Mouse (Mus musculus) right cerebral cortex, postnatal 14 days (tissue): Measurements from ENCODE around the gene Hipk2.

Experiments used
- DNase-seq: peaks from one replicate; pipeline ENCODE4 v3.0.0; 2022

Gene Hipk2

DNA sequence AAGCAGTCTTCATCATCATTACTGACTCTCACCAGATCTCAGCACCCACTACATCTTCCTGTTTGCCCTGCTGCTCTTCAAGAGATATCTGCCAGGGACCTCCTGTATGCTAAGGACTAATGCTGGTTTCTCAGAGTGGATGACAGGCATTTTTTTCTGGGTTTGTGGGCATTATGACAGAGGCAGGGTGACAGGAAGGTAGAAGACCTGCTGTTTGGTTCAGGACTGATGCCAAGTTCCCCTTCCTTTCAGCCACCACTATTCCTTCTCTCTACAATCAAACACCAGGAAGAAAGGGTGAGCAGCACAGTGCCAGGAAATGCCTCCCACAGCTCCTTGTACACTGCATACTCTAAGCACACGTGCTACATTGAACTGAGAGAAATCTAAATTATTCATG lies 90.2 kb downstream of the Hipk2 start:
- no peak for DNase-seq

DNA sequence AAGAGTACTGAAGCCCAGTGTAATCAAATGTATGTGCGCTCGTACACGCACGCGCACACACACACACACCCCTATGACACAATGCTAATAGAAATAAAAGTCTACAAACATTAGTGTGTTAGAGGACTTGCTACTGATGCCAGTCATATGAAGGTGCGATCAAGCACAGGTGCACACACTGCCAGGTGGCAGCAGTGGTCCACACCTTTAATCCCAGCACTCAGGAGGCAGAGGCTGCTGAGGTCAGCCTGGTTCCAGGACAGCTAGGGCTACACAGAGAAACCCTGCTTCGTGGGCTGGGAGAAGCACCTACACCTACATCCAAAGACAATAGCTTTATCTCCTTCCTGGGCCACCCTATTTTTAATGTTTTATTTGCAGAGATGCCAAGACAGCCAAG lies 96.6 kb downstream of the Hipk2 start:
- DNase-seq, result no peak

DNA sequence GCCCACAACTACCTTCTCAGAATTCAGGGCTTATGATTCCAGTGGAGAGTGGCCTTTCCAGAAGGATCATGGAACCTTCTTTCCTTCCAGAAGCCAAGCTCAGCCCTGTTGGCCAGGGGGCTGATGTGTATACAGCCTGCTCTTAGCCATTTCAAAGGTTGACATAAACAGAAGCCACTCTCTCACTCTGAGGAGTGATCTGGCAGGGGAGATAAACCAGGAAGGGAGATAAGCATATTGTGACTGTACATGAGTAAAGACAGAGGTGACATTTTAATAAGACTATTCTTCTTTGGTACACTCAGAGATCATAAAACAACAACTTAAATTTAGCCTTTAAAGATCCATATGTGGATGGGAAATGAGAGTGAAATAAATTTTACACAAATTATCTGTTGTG lies 97.1 kb downstream of the Hipk2 start:
- DNase-seq, result no peak

DNA sequence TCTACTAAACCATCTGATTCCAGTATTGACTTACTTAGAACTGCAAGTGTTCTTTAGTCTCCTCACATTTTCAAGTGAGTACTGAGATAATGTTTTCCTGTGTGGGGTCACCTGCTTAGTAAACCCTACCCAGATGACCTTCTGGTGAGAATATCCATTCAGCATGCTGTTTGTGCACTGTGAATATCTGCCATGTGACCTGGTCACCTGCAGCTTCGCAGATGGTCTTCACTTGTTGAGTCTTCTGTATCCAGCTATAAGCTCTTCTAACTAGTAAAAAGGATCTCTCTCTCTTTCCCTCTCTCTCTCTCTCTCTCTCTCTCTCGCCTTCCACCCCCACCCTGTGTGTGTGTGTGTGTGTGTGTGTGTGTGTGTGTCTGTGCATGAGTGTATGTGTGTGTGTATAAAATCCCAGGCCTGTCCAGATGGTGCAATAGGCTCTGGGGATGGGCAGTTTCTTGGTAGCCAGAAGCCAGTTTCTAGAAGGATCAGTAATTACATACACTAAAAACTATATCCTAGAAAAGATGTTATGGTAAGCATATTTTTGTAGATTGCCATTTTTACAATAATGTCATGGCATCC lies 99.9 kb downstream of the Hipk2 start:
- DNase-seq, result no peak

- no peak for DNase-seq
Measured at GRCm38 (mm10) chr6:38772836-38773518, 103.0 kb downstream of the Hipk2 start.

GRCm38 (mm10) chr6:38771061-38771667 lies 104.8 kb downstream of the Hipk2 start:
- DNase-seq, result no peak

- DNase-seq, result no peak
Measured at GRCm38 (mm10) chr6:38769627-38770026, 106.3 kb downstream of the Hipk2 start.

GRCm38 (mm10) chr6:38762588-38763265 lies 113.2 kb downstream of the Hipk2 start:
- DNase-seq, result no peak

DNA sequence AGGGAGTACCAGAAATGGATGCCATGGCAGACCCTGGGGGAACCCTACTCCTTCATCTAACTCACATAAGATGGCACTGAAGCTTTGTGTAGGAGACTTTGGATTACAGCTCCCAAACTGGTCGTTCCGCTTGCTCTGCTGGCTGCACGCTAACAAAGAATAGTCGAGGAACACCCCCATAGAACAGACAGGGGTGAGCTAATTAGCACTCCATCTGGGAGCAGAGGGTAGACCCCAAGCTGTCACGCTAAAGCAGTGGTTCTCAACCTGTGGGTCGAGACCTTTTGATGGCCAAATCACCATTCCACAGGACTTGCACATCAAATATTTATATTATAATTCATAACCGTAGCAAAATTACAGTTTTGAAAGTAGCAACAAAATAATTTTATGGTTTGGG lies 114.0 kb downstream of the Hipk2 start:
- no peak for DNase-seq

GRCm38 (mm10) chr6:38760911-38761706 lies 114.9 kb downstream of the Hipk2 start:
- DNase-seq, result no peak

- DNase-seq, result no peak
Measured at GRCm38 (mm10) chr6:38759922-38760620, 115.9 kb downstream of the Hipk2 start.

DNA sequence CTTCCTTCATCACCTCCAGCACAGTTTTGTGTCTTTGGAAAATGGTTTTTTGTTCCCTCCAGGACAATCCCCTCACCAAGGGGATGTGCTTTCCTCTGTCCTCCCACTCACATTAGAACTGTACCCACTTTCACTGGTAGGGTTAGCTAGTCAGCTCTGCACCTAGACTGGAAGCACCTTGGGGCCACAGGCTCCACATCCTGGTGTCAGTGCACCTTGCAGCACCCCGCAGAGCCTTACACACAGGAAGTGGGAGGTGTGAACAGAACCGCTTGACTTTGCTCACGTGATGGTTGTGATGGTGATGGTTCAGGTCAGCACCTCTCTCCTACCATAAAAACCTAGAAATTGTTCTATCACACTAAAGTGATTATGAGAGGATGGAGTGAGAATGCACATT lies 116.8 kb downstream of the Hipk2 start:
- DNase-seq, result no peak

GRCm38 (mm10) chr6:38757597-38757996 lies 118.4 kb downstream of the Hipk2 start:
- no peak for DNase-seq

GRCm38 (mm10) chr6:38756968-38757367 lies 119.0 kb downstream of the Hipk2 start:
- DNase-seq, result no peak

DNA sequence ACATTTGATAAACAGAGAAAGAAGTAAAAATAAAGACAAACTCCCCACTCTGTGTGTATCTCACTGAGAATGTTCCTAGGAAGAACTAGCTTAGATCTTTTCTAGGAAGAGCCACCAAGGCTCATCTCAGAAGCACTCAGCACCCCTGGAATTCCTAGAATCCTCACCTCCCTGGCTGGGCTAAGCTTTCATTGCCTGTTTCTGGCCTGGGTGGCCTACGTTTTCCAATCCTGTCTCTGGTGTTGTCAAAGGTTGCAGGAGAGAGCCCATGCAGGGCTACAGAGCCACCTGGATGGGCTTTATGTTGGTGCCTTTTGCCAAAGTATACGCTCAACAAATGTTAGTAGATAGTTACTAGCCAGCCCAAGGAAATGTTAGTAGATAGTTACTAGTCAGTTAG lies 120.0 kb downstream of the Hipk2 start:
- no peak for DNase-seq

GRCm38 (mm10) chr6:38755188-38755587 lies 120.8 kb downstream of the Hipk2 start:
- DNase-seq, result no peak

DNA sequence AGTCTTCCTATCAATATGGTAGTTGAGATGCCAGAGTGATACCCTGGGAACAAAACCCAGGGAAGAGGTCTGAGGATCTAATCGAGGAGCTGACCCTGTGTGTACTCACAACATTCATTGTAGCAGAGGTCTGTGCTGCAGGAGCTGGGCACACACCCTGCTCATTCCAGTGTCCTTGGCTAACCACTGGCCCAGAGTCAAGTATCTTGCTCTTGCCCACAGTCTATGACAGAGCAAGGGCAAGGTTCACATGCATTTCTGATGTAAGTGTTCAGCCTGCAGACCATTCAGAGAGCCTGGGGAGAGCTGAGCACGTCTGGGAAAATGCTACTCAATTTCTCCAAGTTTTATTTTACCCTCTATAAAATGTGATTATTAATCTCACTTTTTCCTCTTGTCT lies 122.2 kb downstream of the Hipk2 start:
- DNase-seq, result no peak

GRCm38 (mm10) chr6:38753025-38753424 lies 122.9 kb downstream of the Hipk2 start:
- no peak for DNase-seq

- peak; percentile 18 for DNase-seq
Measured at GRCm38 (mm10) chr6:38752495-38752894, 123.5 kb downstream of the Hipk2 start.

DNA sequence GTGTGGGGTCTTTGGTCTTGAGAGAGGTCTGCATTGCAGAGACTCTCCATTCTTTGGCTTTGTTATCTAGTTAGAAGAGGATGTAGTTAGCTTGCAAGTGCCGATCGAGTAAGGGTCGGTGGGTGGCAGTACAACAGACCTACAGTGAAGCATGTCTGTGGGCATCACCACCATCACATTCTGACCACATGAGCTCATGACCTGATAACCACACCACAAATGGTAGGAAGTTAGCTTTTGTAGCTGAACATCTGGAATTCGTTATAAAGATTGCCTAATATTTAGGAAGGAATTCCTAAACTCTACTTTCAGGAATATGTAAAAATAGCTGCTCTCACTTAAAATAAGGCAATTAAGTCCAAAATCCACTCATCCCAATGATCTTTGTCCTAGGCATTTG lies 127.9 kb downstream of the Hipk2 start:
- no peak for DNase-seq

DNA sequence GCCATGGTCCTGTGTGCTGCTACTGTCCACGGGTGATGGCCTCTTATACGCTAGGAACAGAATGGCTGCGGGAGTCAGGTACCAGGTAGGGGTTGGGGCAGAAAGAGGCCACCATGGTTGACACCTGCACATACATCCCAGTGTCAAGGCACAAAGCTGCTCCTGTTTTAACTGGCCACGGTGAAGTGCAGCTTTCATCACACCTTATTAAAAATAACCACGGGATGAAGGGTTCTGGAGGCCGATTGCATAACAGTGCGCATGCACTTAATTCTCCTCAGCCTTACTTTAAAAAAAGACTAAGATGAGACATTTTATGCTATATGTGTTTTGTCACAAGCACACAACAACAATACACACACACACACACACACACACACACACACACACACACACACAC lies 132.6 kb downstream of the Hipk2 start:
- DNase-seq, result no peak

DNA sequence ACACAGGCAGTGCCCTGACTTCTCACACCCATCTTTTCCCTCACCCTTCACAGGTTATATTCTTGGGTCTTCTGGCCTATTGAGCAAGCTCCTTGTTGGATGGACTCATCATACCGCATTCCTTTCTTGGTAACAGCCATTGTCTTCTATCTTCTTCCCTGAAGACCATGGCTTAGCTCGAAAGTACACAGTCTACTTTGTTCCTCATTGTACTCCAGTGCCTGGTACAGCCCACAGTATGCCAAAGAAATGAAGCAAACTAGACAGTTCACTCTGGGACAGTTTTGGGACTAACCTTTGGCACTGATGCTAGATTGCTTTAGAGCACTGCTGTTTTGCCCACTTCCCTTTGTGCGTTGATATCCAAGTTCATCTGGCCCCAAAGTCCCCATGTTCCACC lies 133.5 kb downstream of the Hipk2 start:
- DNase-seq, result no peak

DNA sequence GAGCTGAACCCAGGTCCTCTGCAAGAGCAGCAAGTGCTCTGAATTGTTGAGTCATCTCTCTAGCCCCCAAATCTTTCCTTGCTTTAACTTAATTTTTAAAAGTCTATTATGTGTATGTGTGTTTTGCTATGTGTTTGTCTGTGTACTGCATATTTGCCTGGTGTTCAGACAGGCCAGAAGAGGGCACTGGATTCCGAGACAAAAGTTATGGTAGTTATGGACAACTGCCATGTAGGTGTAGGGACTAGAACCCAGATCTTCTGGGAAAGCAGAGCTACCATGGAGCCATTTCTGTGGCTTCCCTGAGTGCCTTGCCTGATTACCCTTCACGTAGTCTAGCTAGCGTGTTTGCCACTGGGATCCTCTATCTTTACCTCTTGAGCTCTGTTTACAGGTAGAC lies 134.9 kb downstream of the Hipk2 start:
- DNase-seq, result no peak
